ENCODE assay signal across 15 mouse cellular contexts in genomic region chr2:123364204-123364603, GRCm38 (mm10).
DNase-seq lines count a peak whose midpoint lies in the region; ATAC-seq and TF ChIP-seq lines count a peak whose summit lies in the region.
"Had no signal": no experiment of that assay in that cellular context is flagged by ENCODE, and none has a peak within 500 bp of the region (broad histone marks: within the 10 kb centered on the region; RNA-seq: fewer than 3 reads in every experiment).

No protein-coding gene starts in this region.

- H3K4me1 ChIP-seq in midbrain, embryonic 12.5 days = no peaks in the 10 kb centered on the region
- no peaks in the 10 kb centered on the region for H3K4me1 ChIP-seq in midbrain, embryonic 10.5 days
- no peaks in the 10 kb centered on the region for H3K4me1 ChIP-seq in embryonic facial prominence, embryonic 14.5 days (ENCODE audit: control insufficient read depth, insufficient read depth, low read length)
- H3K4me1 ChIP-seq in intestine, postnatal 0 days (replicated peaks; ENCODE audit: control insufficient read depth, insufficient read depth, low read length) = no peaks in the 10 kb centered on the region
- H3K4me1 ChIP-seq: hindbrain, embryonic 13.5 days; liver, embryonic 15.5 days; stomach, embryonic 15.5 days had no signal

- H3K27me3 ChIP-seq in midbrain, embryonic 12.5 days = no peaks in the 10 kb centered on the region
- no peaks in the 10 kb centered on the region for H3K27me3 ChIP-seq in midbrain, embryonic 10.5 days (ENCODE audit: low read depth, poor library complexity, severe bottlenecking)
- H3K27me3 ChIP-seq in embryonic facial prominence, embryonic 14.5 days (replicated peaks; ENCODE audit: control insufficient read depth, insufficient read depth, low read length) = no peaks in the 10 kb centered on the region
- H3K27me3 ChIP-seq in intestine, postnatal 0 days (replicated peaks; ENCODE audit: control insufficient read depth, insufficient read depth, low read length) = no peaks in the 10 kb centered on the region
- H3K27me3 ChIP-seq: hindbrain, embryonic 13.5 days; liver, embryonic 15.5 days; stomach, embryonic 15.5 days had no signal

- no peak overlapping the region for H3K9ac ChIP-seq in midbrain, embryonic 12.5 days (replicated peaks)
- H3K9ac ChIP-seq in embryonic facial prominence, embryonic 14.5 days (ENCODE audit: low read depth, low read length) = no peak overlapping the region
- H3K9ac ChIP-seq in intestine, postnatal 0 days (ENCODE audit: low read depth, low read length) = no peak overlapping the region
- H3K9ac ChIP-seq: hindbrain, embryonic 13.5 days; liver, embryonic 15.5 days; stomach, embryonic 15.5 days had no signal

- no peak overlapping the region for H3K4me3 ChIP-seq in midbrain, embryonic 12.5 days
- H3K4me3 ChIP-seq in midbrain, embryonic 10.5 days = no peak overlapping the region
- H3K4me3 ChIP-seq in embryonic facial prominence, embryonic 14.5 days (ENCODE audit: low read depth, low read length) = no peak overlapping the region
- H3K4me3 ChIP-seq in intestine, postnatal 0 days (ENCODE audit: low read depth, low read length) = no peak overlapping the region
- H3K4me3 ChIP-seq: hindbrain, embryonic 13.5 days; liver, embryonic 15.5 days; stomach, embryonic 15.5 days had no signal

- ATAC-seq in midbrain, embryonic 12.5 days (ENCODE audit: low FRiP score, low read depth) = peak; percentile 71
- ATAC-seq in embryonic facial prominence, embryonic 14.5 days (ENCODE audit: low read depth) = no peak
- ATAC-seq in intestine, postnatal 0 days = no peak

- H3K9me3 ChIP-seq in midbrain, embryonic 12.5 days = no peaks in the 10 kb centered on the region
- no peaks in the 10 kb centered on the region for H3K9me3 ChIP-seq in midbrain, embryonic 10.5 days (replicated peaks)
- H3K9me3 ChIP-seq in embryonic facial prominence, embryonic 14.5 days (ENCODE audit: control insufficient read depth, low read length) = no peaks in the 10 kb centered on the region
- no peaks in the 10 kb centered on the region for H3K9me3 ChIP-seq in intestine, postnatal 0 days (ENCODE audit: control insufficient read depth)
- H3K9me3 ChIP-seq: hindbrain, embryonic 13.5 days; liver, embryonic 15.5 days; stomach, embryonic 15.5 days had no signal

- no peak overlapping the region for H3K27ac ChIP-seq in midbrain, embryonic 12.5 days (replicated peaks)
- no peak overlapping the region for H3K27ac ChIP-seq in midbrain, embryonic 10.5 days (replicated peaks)
- no peak overlapping the region for H3K27ac ChIP-seq in embryonic facial prominence, embryonic 14.5 days (replicated peaks; ENCODE audit: low read depth, low read length)
- H3K27ac ChIP-seq in intestine, postnatal 0 days (ENCODE audit: low read depth, low read length) = no peak overlapping the region
- H3K27ac ChIP-seq: hindbrain, embryonic 13.5 days; liver, embryonic 15.5 days; stomach, embryonic 15.5 days had no signal

- DNase-seq in midbrain, embryonic 10.5 days (ENCODE audit: low spot score) = no peak
- DNase-seq in Muller cell, postnatal 12 days (ENCODE audit: inconsistent ontology term) = peak; percentile 78
- peak; percentile 11 for DNase-seq in embryonic facial prominence, embryonic 14.5 days (ENCODE audit: low spot score)
- DNase-seq in layer of hippocampus, adult 9-10 months (ENCODE audit: low spot score) = peak; percentile 20
- no peak for DNase-seq in c-Kit-positive CD71-positive TER-119-positive erythroid progenitor cells, embryonic 14.5 days (ENCODE audit: low spot score)
- DNase-seq: adrenal gland, adult 2 months; cerebellum, adult 9-10 months; kidney, adult 8-10 months; lung, postnatal 4 days; thymus, postnatal 14 days had no signal

- no peaks in the 10 kb centered on the region for H3K36me3 ChIP-seq in midbrain, embryonic 12.5 days
- no peaks in the 10 kb centered on the region for H3K36me3 ChIP-seq in midbrain, embryonic 10.5 days
- no peaks in the 10 kb centered on the region for H3K36me3 ChIP-seq in embryonic facial prominence, embryonic 14.5 days (ENCODE audit: control insufficient read depth, insufficient read depth, low read length)
- H3K36me3 ChIP-seq in intestine, postnatal 0 days (ENCODE audit: control insufficient read depth, insufficient read depth) = no peaks in the 10 kb centered on the region
- H3K36me3 ChIP-seq: hindbrain, embryonic 13.5 days; liver, embryonic 15.5 days; stomach, embryonic 15.5 days had no signal

- TF ChIP-seq CTCF in intestine, postnatal 0 days (IDR thresholded peaks at IDR 0.05; ENCODE audit: low read depth) = no peak

- no peak overlapping the region for H3K4me2 ChIP-seq in midbrain, embryonic 12.5 days (replicated peaks)
- H3K4me2 ChIP-seq in embryonic facial prominence, embryonic 14.5 days (ENCODE audit: low read depth, low read length) = no peak overlapping the region
- no peak overlapping the region for H3K4me2 ChIP-seq in intestine, postnatal 0 days (replicated peaks; ENCODE audit: low read depth)
- H3K4me2 ChIP-seq: hindbrain, embryonic 13.5 days; liver, embryonic 15.5 days; stomach, embryonic 15.5 days had no signal

Comparison
In these comparisons a context has a peak if more than half of its experiments do, and no peak if none do; other contexts are left out.
1. DNase-seq: peak in Muller cell, postnatal 12 days (single experiment), embryonic facial prominence, embryonic 14.5 days (single experiment) and layer of hippocampus, adult 9-10 months (single experiment); none in midbrain, embryonic 10.5 days (single experiment) and c-Kit-positive CD71-positive TER-119-positive erythroid progenitor cells, embryonic 14.5 days (single experiment).